Mouse (Mus musculus): ENCODE data around the gene AC131692.1. TPM values are rescaled to one million over a fixed set of nuclear protein-coding genes. Genes with fewer than 3 reads are reported as not detected.

AC131692.1 gene
- not detected in 2 replicates for total RNA-seq (2017)

DNA sequence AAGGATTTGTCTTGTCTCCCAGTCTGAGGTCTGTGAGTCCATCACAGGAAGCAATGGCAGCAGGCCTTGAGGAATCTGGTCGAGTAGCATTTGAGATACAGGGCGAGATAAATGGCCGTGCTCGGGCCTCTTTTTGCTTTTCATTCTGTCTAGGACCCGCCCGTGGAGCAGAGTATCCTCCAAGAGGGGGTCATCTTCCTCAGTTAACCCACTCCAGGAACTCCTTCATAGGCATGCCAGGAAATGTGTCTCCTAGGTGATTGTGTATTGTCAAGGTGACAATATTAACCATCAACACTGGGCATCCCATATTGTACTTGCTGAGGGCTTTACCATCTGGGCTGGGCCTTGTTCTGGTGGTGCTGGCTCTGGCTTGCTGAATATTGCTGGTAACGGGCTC lies at the start of gene AC131692.1:
Gene AC131692.1 (plus strand): TSS at position 301 of the 400 bp plus-strand sequence.
- ATAC-seq (ENCODE audit: extremely low read depth, insufficient number of reproducible peaks, low FRiP score, poor library complexity, severe bottlenecking): no peak

DNA sequence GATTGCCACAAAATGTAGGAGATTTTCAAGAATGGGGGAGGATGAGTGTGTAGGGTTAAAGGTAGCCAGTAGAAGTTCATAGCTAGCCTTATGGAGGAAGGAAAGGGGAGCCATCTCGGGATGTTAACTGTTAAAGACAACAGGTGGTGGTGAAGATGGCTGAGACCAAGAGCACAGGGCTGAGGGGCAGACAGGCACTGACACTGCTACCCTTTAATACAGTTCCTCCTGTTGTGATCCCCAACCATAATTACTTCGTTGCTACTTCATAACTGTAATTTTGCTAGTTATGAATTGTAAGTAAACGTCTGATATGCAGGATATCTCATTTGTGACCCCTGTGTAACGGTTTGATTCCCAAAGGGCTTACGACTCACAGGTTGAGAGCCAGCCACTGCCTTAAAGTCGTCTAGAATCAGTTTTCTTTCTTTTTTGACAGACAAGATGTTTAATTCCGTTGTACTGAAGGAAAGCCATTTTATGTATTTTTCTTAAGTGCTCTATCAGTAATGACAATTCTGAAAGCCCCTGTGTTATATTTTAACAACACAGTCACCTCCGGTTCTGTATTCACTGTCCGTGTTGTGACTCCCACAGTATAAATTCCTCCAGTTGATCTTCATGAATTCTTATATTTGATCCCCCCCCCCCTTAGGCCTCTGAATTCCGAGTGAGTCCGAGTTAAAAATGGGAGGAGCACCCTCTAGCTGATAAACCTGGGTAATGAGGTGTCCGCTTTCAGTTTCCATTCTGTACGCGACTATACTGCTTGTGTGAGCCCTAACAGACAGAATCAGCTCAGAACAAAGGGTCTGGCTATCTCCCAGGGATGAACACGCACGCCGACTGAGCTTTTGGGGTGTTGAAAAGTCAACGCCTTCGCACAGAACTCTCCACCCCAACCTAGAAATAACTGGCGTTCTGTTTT lies 48.6 kb upstream of the AC131692.1 start:
- ATAC-seq (ENCODE audit: extremely low read depth, insufficient number of reproducible peaks, low FRiP score, poor library complexity, severe bottlenecking): no peak

DNA sequence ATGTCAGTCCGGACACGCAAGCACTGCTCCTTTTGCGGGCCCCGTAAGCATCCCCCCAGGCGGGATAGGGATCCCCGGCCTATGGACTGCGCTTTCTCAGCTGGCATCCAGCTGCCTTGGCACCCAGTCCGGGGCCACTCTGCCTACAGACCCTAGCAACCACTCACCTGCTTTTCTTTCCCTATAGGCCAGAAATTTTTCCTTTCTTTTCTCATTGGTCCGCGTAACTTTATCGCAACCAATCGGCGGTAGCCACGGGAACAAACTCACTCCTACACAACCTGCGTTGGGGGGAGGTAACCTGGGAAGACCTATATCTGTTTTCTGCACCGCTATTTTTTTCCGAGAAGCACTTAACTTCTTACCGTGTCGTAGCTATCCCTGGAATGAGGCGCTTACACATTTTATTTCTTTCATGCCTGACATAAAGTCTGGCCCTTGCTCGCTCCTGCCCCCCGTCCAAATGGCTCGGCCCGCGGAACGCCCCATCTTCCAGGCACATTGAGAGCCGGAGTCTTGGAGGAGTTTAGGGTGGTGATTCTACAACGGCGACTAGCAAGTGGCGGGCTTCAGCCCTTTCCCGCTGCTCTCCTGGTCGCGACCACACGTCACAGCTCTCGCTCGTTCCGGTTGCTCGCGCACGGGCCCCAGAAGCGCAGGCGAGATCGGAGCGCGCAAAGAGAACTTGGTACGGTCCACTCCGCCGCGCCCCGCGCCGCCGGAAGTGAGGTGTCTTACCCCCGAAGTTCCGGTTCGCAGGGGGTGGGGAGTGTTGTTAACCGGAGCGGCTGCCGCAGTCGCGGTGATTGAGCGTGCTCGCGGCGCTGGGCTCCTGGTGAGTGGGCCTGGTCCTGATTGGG lies 47.7 kb upstream of the AC131692.1 start, which contains the start of gene Syvn1:
Gene Syvn1 (plus strand): TSS at position 283 of the 860 bp plus-strand sequence.
- peak; percentile 82 for ATAC-seq (ENCODE audit: extremely low read depth, insufficient number of reproducible peaks, low FRiP score, poor library complexity, severe bottlenecking)

DNA sequence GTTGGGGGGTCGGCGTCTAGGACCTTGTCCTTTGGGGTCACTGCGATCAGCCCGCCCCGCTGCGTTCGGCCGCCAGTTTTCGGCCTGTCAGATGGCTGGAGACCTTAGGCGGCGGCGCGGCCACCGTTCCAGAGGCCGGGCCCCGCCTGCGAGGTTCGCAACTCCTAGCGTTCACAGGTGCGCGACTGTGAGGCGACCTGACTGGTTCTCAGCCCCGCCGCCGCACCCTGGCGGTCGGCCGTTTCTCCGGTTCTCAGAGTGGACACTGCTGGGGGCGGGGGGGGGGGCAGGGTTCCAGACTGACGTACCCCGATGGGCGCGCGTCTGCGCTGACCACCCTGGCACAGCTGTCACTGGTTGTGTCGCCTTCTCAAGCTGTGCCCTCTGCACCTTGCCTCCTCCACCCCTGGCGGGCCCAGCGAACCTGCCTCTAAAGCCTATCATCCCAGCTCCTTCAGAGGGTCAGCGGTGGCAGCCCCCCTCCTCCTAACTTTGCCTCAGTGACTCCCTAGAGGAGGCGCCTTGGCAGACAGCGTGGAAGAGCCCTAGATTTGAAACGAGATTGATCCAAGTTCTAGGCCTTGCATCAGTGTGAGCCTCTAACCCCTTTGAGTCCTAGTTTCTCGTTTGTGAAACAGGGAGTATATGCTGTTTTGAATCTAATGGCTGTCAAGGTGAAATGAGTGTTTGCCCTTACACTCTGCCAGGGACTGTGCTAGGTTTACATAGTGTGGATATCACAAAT lies 46.9 kb upstream of the AC131692.1 start:
- no peak for ATAC-seq (ENCODE audit: extremely low read depth, insufficient number of reproducible peaks, low FRiP score, poor library complexity, severe bottlenecking)

DNA sequence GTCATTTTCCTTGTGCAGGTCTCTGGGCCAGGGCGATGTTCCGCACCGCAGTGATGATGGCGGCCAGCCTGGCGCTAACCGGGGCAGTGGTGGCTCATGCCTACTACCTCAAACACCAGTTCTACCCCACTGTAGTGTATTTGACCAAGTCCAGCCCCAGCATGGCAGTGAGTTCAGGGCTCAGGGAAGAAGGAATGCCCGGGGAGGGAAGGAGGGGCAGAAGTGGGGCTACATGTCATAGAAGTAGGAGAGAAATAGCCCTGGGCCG lies 46.4 kb upstream of the AC131692.1 start:
- no peak for ATAC-seq (ENCODE audit: extremely low read depth, insufficient number of reproducible peaks, low FRiP score, poor library complexity, severe bottlenecking)

DNA sequence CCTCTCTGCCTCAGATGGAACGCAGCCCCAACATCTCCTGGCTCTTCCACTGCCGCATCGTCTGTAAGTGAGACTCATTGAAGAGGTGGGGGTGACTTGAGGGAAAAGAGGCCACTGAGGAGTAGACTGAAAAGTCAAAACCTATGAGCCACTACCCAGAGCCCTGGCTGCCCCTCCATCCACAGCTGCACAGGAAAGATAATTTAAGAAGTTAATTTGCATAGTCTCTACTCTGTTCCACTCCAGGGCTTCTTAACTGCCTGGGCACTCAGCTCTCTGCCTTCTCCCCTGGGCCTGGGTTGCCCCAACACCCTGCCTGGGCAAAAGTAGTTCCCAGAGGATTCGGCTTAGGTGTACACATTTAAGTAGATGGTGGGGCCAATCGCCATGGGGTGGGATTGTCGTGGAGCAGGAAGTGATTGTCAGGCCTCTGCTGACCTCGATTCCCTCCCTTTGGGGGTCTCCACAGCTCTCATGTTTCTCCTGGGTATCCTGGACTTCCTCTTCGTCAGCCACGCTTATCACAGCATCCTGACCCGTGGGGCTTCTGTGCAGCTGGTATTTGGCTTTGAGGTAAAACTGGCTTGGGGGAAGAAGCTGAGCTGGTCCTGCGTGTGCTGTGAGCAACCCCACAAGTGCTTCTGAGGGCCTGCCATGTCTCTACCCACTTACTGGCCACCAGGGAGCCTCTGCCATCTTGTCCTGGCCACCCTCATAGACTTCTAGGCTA lies 45.4 kb upstream of the AC131692.1 start:
- peak; percentile 39 for ATAC-seq (ENCODE audit: extremely low read depth, insufficient number of reproducible peaks, low FRiP score, poor library complexity, severe bottlenecking)

DNA sequence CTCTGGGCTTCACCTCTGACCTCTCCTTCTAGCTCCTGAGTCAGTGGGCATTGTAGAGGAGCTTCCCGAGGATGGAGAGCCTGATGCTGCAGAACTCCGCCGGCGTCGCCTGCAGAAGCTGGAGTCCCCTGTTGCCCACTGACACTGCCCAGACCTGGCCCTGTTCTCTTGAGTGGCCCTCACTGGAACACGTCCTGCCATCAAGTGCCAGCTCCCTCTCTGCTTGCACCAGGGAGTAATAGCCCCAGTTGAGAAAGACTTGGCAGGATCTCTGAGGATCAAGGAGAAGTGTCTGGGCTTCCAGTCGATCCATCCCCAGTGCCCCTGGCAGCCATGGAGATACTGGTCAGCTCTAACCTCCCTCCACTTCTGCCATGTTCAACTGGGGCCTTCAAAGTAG lies 41.7 kb upstream of the AC131692.1 start:
- ATAC-seq (ENCODE audit: extremely low read depth, insufficient number of reproducible peaks, low FRiP score, poor library complexity, severe bottlenecking): no peak

DNA sequence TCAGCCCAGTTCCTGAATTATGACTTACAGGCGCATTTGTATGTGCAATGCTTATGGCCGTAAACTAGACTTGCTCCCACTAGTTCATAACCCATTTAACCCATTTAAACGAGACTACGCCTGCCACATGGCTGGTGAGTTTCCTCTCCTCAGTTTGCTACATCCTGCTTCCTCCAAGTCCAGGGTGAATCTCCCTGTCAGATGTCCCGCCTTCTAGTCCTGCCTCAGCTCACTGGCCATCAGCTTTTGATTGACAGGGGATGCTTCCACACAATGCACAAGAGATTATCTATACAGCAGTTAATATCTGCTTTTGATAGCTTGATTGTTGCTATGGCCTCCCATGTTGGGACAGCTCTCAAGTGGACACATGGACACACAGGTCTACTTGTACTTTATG lies 39.9 kb upstream of the AC131692.1 start:
- ATAC-seq (ENCODE audit: extremely low read depth, insufficient number of reproducible peaks, low FRiP score, poor library complexity, severe bottlenecking): no peak

DNA sequence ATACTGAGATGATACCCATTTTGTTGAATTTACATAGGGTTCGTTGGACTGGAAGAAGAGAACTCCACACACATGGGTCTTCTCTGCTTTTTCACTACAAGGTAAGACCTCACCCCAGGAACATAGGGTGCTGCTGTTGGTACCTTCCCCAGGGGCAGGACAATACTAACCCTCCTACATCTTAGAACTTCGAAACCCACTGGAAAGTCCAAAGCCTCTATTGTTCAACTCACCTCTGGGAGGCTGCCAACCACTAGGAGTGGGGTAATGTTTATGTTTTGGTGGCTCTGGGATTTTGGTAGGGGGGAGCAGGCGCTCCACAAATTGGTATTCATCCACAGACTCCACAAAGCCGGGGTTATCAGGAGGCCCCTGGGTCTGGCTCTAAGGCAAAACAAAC lies 37.5 kb upstream of the AC131692.1 start:
- ATAC-seq (ENCODE audit: extremely low read depth, insufficient number of reproducible peaks, low FRiP score, poor library complexity, severe bottlenecking): no peak

DNA sequence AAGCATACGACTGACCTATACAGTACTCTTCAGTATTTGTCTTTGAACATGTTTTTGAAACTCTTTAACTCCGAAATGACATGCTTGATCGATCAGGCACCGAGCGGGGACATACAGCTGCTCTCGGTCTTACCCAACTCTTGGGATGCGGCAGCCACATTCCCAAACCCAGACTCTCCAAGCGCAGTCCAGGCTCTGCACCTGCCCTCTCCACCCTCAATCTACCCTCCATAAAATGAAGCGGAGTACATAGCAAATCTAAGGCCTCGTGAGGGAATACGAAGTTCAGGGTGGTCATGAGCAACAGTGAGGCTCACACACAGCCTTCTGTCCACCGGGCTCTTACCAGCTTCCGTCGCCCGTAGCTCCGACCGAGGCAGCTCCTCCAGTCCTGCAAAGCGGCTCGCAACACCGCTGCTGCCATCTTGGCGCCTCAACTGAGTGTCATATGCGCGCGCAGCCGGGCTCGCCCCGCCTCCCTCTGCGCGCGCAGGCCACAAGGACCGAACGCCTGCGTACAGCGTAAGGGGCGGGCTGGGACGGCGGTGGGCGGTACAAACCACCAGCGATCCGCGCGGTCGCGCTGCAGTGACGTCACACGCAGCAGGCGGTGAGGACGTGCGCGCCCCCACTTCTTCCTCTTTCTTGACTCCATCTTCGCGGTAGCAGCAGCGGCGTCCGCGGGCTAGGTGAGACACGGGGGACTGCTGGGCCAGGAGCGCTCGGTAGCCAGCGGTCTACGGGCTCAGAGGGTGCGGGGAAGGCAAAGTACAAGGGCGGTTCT lies 36.7 kb upstream of the AC131692.1 start, which contains the start of the genes Mrpl49 and Fau:
Gene Mrpl49 (minus strand): TSS at position 473 of the 784 bp plus-strand sequence.
Gene Fau (plus strand): TSS at position 532 of the 784 bp plus-strand sequence.
- ATAC-seq (ENCODE audit: extremely low read depth, insufficient number of reproducible peaks, low FRiP score, poor library complexity, severe bottlenecking): peak; percentile 76

DNA sequence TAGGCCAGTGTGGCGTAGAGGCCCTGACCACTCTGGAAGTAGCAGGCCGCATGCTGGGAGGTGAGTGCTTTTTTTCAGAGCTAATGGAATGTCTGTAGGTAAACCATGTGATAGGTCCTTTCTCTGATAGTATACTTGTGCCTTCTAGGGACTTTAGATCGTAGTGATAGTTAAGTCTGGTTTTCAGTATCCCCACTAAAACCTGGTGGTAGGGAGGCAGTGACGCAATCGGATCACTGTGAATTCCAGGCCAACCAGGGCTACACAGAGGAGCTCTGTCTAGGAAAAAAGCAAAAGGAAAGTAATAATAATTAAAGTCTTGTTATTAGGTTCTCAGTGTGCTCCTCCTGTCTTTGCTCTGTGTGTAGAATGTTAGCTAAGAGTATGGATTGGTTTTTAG lies 35.7 kb upstream of the AC131692.1 start:
- no peak for ATAC-seq (ENCODE audit: extremely low read depth, insufficient number of reproducible peaks, low FRiP score, poor library complexity, severe bottlenecking)

DNA sequence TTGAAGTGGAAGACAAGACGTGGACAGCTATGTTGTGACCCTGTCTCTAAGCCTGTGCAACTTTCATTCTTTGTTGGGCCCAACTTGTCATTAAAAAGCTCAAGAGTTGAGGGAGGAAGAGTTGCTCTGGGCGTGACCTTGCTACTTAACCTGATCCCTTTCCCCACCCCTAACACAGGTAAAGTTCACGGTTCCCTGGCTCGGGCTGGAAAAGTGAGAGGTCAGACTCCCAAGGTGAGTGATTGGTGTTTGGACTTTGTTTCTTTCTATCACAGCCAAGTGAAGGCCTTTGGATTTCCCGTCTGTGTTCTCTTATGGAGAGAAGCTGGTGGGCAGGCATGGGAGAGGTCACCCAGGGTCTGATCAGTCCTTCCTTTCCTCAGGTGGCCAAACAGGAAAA lies 35.3 kb upstream of the AC131692.1 start:
- ATAC-seq (ENCODE audit: extremely low read depth, insufficient number of reproducible peaks, low FRiP score, poor library complexity, severe bottlenecking): no peak

DNA sequence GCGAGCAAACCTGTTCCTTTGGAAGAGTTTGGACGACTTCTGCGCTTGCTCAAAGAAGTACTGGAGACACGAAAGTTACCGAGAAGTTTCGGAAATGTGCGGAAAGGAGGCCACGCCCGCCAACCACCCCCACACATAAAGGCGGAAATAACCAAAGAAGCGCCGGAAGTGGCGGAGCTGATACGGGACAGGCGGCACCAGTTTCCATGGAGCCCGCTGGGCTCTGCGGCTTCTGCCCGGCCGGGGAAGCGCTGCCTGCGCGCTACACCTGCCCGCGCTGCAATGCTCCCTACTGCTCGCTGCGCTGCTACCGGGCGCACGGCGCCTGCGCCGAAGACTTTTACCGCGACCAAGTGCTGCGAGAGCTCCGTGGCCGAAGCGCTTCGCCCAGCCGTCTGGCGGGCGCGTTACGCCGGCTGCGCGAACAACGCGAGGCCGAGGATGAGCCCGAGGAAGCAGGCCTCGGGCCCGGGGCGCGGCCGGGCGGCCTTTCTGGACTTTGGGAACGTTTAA lies 33.1 kb upstream of the AC131692.1 start, which contains the start of gene Znhit2:
Gene Znhit2 (plus strand): TSS at position 172 of the 513 bp plus-strand sequence.
- peak; percentile 72 for ATAC-seq (ENCODE audit: extremely low read depth, insufficient number of reproducible peaks, low FRiP score, poor library complexity, severe bottlenecking)

DNA sequence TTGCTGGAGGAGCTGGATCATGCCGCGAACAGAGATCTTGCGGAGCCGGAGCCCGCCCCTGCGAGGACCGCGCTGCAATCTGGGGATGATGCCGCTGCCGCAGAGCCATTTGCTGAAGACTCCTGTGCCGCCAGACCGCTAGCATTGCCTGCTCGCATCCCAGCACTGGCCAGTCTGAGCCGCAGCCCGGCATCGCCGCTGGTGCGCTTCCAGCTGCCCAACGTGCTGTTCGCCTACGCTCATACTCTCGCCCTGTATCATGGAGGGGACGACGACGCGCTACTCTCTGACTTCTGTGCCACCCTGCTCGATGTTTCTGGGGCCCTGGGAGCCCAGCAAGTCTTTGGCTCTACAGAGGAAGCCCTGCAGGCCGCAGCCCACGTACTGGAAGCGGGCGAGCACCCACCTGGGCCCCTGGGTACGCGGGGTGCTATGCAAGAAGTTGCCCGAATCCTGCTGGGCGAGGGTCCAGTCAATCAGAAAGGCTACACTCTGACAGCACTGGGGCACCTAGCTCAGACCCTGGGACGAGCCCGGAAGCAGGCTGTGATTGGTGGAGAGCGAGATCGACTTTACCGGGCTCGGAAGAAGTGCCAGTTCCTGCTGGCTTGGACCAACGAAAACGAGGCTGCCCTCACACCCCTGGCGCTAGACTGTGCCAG lies 32.4 kb upstream of the AC131692.1 start:
- peak; percentile 11; the same call in 1 of the 2 replicates for ATAC-seq (ENCODE audit: extremely low read depth, insufficient number of reproducible peaks, low FRiP score, poor library complexity, severe bottlenecking)

DNA sequence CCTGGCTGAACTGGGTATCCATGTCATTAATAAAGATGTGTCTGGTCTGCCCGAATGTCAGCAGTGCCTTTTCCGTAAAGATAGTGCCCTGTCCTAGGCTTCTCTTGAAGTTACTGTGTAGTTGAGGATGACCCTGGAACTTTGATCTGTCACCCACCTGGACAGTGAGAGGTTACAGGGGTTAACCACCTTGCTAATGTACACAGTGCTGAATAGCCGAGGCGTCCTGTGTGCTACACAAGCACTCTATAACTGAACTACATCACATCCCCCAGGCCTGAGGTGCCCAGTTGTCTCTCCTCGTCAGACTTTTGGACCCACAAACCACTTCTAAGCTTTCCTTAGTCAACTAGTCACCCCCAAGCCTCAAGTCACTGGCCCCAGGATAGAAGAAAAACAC lies 31.8 kb upstream of the AC131692.1 start:
- ATAC-seq (ENCODE audit: extremely low read depth, insufficient number of reproducible peaks, low FRiP score, poor library complexity, severe bottlenecking): no peak

DNA sequence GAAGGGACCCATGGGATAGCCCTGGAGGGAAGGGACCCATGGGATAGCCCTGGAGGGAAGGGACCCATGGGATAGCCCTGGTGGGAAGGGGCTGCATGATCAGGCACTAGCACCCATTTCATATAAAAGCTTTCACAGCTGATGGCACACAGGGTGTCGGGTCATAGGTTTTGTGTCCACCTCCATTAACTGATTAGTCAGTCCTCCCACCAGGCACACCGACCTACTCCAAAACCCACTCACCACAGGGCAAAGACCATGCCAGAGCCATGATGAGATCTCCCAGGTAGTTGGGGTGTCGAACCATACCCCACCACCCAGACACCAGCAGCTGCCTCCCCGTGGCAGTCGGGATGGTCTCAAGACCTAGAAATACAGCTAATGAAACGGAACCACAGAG lies 31.1 kb upstream of the AC131692.1 start:
- no peak for ATAC-seq (ENCODE audit: extremely low read depth, insufficient number of reproducible peaks, low FRiP score, poor library complexity, severe bottlenecking)

DNA sequence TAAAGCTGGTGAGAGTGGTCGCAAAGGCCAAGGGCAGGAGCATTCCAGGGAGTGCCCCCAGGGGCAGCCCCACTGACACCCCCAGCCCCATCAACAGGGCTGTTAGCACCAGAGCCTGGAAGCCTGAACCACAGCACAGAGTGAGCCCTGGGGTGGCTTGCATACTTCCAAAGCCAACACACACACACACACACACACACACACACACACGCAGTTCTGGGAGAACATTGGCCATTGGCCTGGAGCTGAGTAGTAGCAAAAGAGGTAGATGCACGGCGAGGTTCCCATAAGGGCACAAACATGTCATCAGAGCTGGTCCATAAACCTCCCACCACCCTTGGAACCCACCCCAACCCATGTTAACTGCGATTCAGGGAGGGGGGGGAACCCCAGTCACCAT lies 27.6 kb upstream of the AC131692.1 start:
- no peak for ATAC-seq (ENCODE audit: extremely low read depth, insufficient number of reproducible peaks, low FRiP score, poor library complexity, severe bottlenecking)
